ENCODE assay signal across 9 mouse cellular contexts in the genomic region with DNA sequence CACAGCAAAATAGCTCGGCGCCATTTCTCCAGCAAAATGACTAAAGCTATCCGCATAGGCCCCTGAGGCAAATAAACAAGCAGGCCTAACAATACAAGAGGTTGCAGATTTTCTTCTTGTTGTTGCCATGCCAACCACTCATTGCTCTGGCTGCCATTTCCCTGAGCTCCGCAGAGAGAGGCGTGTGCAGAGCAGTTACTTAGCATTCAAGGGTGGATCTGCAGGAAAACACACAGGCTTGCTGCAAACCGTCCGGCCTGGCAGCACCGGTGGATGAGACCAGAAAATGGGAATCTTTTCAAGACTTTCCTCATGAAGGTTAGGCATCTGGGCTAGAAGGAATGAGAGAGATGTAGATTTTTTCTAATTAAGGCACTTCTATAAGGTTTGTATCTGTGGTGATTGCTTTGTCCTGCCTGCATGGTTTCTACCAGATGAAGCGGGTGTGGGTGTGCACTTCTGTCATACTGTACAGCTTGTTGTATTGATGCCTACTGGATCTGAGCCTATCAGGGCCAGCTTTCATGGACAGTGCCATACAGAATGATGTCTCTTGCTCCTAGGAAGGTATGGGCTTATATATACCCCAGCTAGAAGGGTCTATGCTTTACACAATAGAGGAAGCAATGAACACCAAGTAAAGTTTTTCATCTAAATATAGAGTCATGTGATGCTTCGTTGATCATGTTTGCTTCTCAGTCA.
DNase-seq lines count a peak whose midpoint lies in the region; ATAC-seq and TF ChIP-seq lines count a peak whose summit lies in the region.
"Had no signal": no experiment of that assay in that cellular context is flagged by ENCODE, and none has a peak within 500 bp of the region (broad histone marks: within the 10 kb centered on the region; RNA-seq: fewer than 3 reads in every experiment).

No protein-coding gene starts in this region.

- H3K27ac ChIP-seq in forebrain, embryonic 13.5 days = peak overlapping the region; percentile 95
- peak overlapping the region; percentile 63 for H3K27ac ChIP-seq in left cerebral cortex, adult 2 months
- H3K27ac ChIP-seq in kidney, embryonic 14.5 days (ENCODE audit: low read depth, low read length) = no peak overlapping the region
- H3K27ac ChIP-seq: heart, embryonic 15.5 days had no signal

- peak; percentile 96 for ATAC-seq in forebrain, embryonic 13.5 days
- ATAC-seq in megakaryocyte progenitor cell, adult 5-6 weeks (replicated peaks; ENCODE audit: poor library complexity) = no peak
- ATAC-seq in kidney, embryonic 14.5 days (ENCODE audit: low FRiP score, low TSS enrichment) = no peak

- no peak for TF ChIP-seq CTCF in left cerebral cortex, adult 2 months (IDR thresholded peaks at IDR 0.05)

- peaks cover 53% of the 10 kb centered on the region for H3K4me1 ChIP-seq in forebrain, embryonic 13.5 days
- H3K4me1 ChIP-seq in kidney, embryonic 14.5 days (ENCODE audit: control insufficient read depth, insufficient read depth, low read length) = no peaks in the 10 kb centered on the region
- H3K4me1 ChIP-seq: heart, embryonic 15.5 days had no signal

- 5% methylated on average over 10 of the region's 10 CpGs for WGBS in forebrain, embryonic 13.5 days
- WGBS in kidney, embryonic 14.5 days = 69% methylated on average over 10 of the region's 10 CpGs

- H3K9me3 ChIP-seq in forebrain, embryonic 13.5 days (replicated peaks) = no peaks in the 10 kb centered on the region
- no peaks in the 10 kb centered on the region for H3K9me3 ChIP-seq in kidney, embryonic 14.5 days (ENCODE audit: control insufficient read depth, low read length)
- H3K9me3 ChIP-seq: heart, embryonic 15.5 days had no signal

- intact Hi-C loops in left cerebral cortex, adult 2 months (cut with DNase I) = loop anchor here (5.0 kb wide), 2 partner anchors 65 to 210 kb away; a partner anchor contains a TSS

- no peaks in the 10 kb centered on the region for H3K27me3 ChIP-seq in forebrain, embryonic 13.5 days
- H3K27me3 ChIP-seq in kidney, embryonic 14.5 days (ENCODE audit: control insufficient read depth, insufficient read depth, low read length) = no peaks in the 10 kb centered on the region
- H3K27me3 ChIP-seq: heart, embryonic 15.5 days had no signal

- H3K9ac ChIP-seq in forebrain, embryonic 13.5 days = peak overlapping the region; percentile 70
- no peak overlapping the region for H3K9ac ChIP-seq in kidney, embryonic 14.5 days (ENCODE audit: low read depth, low read length)
- H3K9ac ChIP-seq: heart, embryonic 15.5 days had no signal

- H3K4me3 ChIP-seq in forebrain, embryonic 13.5 days = peak overlapping the region; percentile 41
- peak overlapping the region; percentile 33 for H3K4me3 ChIP-seq in left cerebral cortex, adult 2 months
- no peak overlapping the region for H3K4me3 ChIP-seq in kidney, embryonic 14.5 days (ENCODE audit: low read length)
- H3K4me3 ChIP-seq: heart, embryonic 15.5 days had no signal

- peaks cover 10% of the 10 kb centered on the region; the same call in 1 of the 2 replicates for H3K36me3 ChIP-seq in forebrain, embryonic 13.5 days (ENCODE audit: poor library complexity, severe bottlenecking)
- H3K36me3 ChIP-seq in kidney, embryonic 14.5 days (ENCODE audit: control insufficient read depth, insufficient read depth, low read length) = no peaks in the 10 kb centered on the region
- H3K36me3 ChIP-seq: heart, embryonic 15.5 days had no signal

- H3K4me2 ChIP-seq in forebrain, embryonic 13.5 days = peak overlapping the region; percentile 65
- H3K4me2 ChIP-seq in kidney, embryonic 14.5 days (replicated peaks; ENCODE audit: low read depth, low read length) = no peak overlapping the region
- H3K4me2 ChIP-seq: heart, embryonic 15.5 days had no signal

- DNase-seq in cerebellum, adult 9-10 months = peak; percentile 48
- DNase-seq in left cerebral cortex, adult 2 months (ENCODE audit: extremely low spot score in 1 of 2, low spot score in 2 of 2) = peak in 1 of 2 experiments; percentile 62
- peak; percentile 72 for DNase-seq in retina, postnatal 1 day
- DNase-seq in T-cell, adult 2 months (ENCODE audit: low spot score) = no peak
- DNase-seq in kidney, adult 18-20 months = no peak

Comparison
In these comparisons a context has a peak if more than half of its experiments do, and no peak if none do; other contexts are left out.
1. DNase-seq: peak in cerebellum, adult 9-10 months (single experiment) and retina, postnatal 1 day (single experiment); none in T-cell, adult 2 months (single experiment) and kidney, adult 18-20 months (single experiment).